Mouse (Mus musculus): ENCODE measurements around the gene Gkap1.

DNA sequence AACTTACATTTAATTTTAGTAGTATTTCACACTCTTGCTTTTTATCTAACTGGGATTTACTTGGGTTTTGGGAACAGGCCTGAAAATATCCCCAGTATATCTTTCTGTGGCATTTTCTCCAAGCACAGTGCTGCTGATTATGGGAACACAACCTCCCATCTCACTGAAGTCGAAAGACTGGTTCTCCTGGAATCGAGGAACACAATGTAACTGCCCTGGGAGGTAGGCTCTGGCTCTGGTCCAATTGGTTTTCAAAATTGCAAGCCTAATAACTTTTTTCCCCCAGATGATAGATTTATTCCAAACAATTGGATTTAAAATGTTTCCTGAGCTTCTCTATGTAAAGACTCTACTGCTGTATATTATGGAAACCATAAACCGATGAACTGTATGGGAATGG is 55.3 kb downstream of the Gkap1 start:
- TF ChIP-seq POLR2A (IDR thresholded peaks at IDR 0.05; ENCODE audit: low read depth, low read length) = no peak
- no peak for TF ChIP-seq CTCF (IDR thresholded peaks at IDR 0.05; ENCODE audit: extremely low read depth, insufficient read length, insufficient replicate concordance, low read depth, low read length)

Measured in small intestine, adult 2 months (tissue).